Mouse (Mus musculus) heart, embryonic 14.5 days (tissue): ENCODE measurements at regions not wholly inside any gene's neighbourhood (a gene's known extent, or its start where the extent isn't known, plus 50 kb on each side); places are given as distances from the start of the nearest gene placed in this dataset.

ENCODE experiments used
- ATAC-seq: fragments of 200-750 bp; cut with Nextera tagmentation; 2 replicates; pipeline ENCODE4 v1.8.0; 2017; ENCODE audit warnings: low read depth, moderate TSS enrichment; ENCODE audit not compliant: insufficient number of reproducible peaks, insufficient read depth, low FRiP score
- H3K27ac ChIP-seq, 2 experiments: fragments of 200-500 bp in 1 of 2; fragments of 300-500 bp in 1 of 2; sonication (generic) in 1 of 2; replicated peaks in 1 of 2; 2 replicates each; pipeline ENCODE4 v1.5.1; 2012 to 2014; ENCODE audit warnings: low read depth in 2 of 2, low read length in 2 of 2, control low read depth in 1 of 2, mild to moderate bottlenecking in 1 of 2, mixed read lengths in 1 of 2; ENCODE audit not compliant: control insufficient read depth in 1 of 2, insufficient read depth in 1 of 2
- H3K27me3 ChIP-seq: fragments of 300-500 bp; sonication (generic); 2 replicates; pipeline ENCODE4 v1.6.1; 2014; ENCODE audit warnings: mild to moderate bottlenecking, low read length, control low read depth; ENCODE audit not compliant: control insufficient read depth, insufficient read depth
- H3K36me3 ChIP-seq: fragments of 300-500 bp; sonication (generic); 2 replicates; pipeline ENCODE4 v1.6.1; 2014; ENCODE audit warnings: mild to moderate bottlenecking, control low read depth, low read length, mixed read lengths; ENCODE audit not compliant: control insufficient read depth, insufficient read depth
- H3K4me1 ChIP-seq, 2 experiments: fragments of 200-500 bp in 1 of 2; fragments of 300-500 bp in 1 of 2; sonication (generic) in 1 of 2; 2 replicates each; pipeline ENCODE4 v1.6.1; 2012 to 2014; ENCODE audit warnings: low read length in 2 of 2, control low read depth in 1 of 2, mixed read lengths in 1 of 2; ENCODE audit not compliant: control insufficient read depth in 2 of 2, insufficient read depth in 2 of 2
- H3K4me2 ChIP-seq: fragments of 300-500 bp; sonication (generic); 2 replicates; pipeline ENCODE4 v1.6.1; 2014; ENCODE audit warnings: mild to moderate bottlenecking, low read length
- H3K4me3 ChIP-seq, 2 experiments: fragments of 200-500 bp in 1 of 2; fragments of 300-500 bp in 1 of 2; sonication (generic) in 1 of 2; 2 replicates each; pipeline ENCODE4 v1.5.1; 2012 to 2014; ENCODE audit warnings: low read length in 2 of 2, mild to moderate bottlenecking in 2 of 2, control low read depth in 1 of 2, low read depth in 1 of 2, moderate library complexity in 1 of 2; ENCODE audit not compliant: control insufficient read depth in 1 of 2, insufficient read depth in 1 of 2
- H3K9ac ChIP-seq: fragments of 300-500 bp; sonication (generic); 2 replicates; pipeline ENCODE4 v1.6.1; 2014; ENCODE audit warnings: mild to moderate bottlenecking, low read length
- H3K9me3 ChIP-seq: fragments of 300-500 bp; sonication (generic); 2 replicates; pipeline ENCODE4 v1.6.1; 2016; ENCODE audit warnings: low read length, control low read depth; ENCODE audit not compliant: control insufficient read depth
- WGBS: fragments of 180-500 bp; shearing (Covaris S2); extraction: QIAGEN DNeasy Blood & Tissue Kit; methylation state at CpG from one replicate; pipeline ENCODE4 v1.1.7; 2014; 5-methylcytosine and 5-hydroxymethylcytosine counted together

GRCm38 (mm10) chr17:51906418-51906817, 73.3 kb upstream of the Satb1 start:
- Histone ChIP-seq H3K4me3 (no peak overlapping the region), H3K4me1 (no peaks in the 10 kb centered on the region), H3K9me3 (no peaks in the 10 kb centered on the region), H3K27ac (no peak overlapping the region), H3K36me3 (no peaks in the 10 kb centered on the region), H3K9ac (no peak overlapping the region), H3K27me3 (no peaks in the 10 kb centered on the region), H3K4me2 (no peak overlapping the region)
- no peak for ATAC-seq
- 76% methylated on average over 4 of the region's 4 CpGs for WGBS

GRCm38 (mm10) chr17:51903885-51904284, 70.8 kb upstream of the Satb1 start:
- H3K27ac ChIP-seq, result no peak overlapping the region
- ATAC-seq, result no peak
- no peaks in the 10 kb centered on the region for H3K36me3 ChIP-seq
- no peak overlapping the region for H3K4me3 ChIP-seq
- no peaks in the 10 kb centered on the region for H3K4me1 ChIP-seq
- H3K9ac ChIP-seq, result no peak overlapping the region
- 43% methylated on average over 3 of the region's 3 CpGs for WGBS
- H3K27me3 ChIP-seq, result no peaks in the 10 kb centered on the region
- no peaks in the 10 kb centered on the region for H3K9me3 ChIP-seq
- no peak overlapping the region for H3K4me2 ChIP-seq

GRCm38 (mm10) chr17:51899376-51899775, 66.3 kb upstream of the Satb1 start:
- H3K4me1 ChIP-seq, result no peaks in the 10 kb centered on the region
- WGBS, result 68% methylated on average over 2 of the region's 2 CpGs

GRCm38 (mm10) chr17:51896160-51896559, 63.1 kb upstream of the Satb1 start:
- WGBS, result 76% methylated on average over 3 of the region's 3 CpGs
- Histone ChIP-seq H3K27ac (no peak overlapping the region), H3K36me3 (no peaks in the 10 kb centered on the region), H3K9ac (no peak overlapping the region), H3K4me2 (no peak overlapping the region), H3K4me1 (no peaks in the 10 kb centered on the region), H3K9me3 (no peaks in the 10 kb centered on the region), H3K27me3 (no peaks in the 10 kb centered on the region), H3K4me3 (no peak overlapping the region)
- no peak for ATAC-seq

More at GRCm38 (mm10) chr17:51899376-51899775, 66.3 kb upstream of the Satb1 start:
- Histone ChIP-seq H3K27me3 (no peaks in the 10 kb centered on the region), H3K4me3 (no peak overlapping the region), H3K9me3 (no peaks in the 10 kb centered on the region), H3K27ac (no peak overlapping the region), H3K4me2 (no peak overlapping the region), H3K36me3 (no peaks in the 10 kb centered on the region), H3K9ac (no peak overlapping the region)
- no peak for ATAC-seq

- Histone ChIP-seq H3K4me2 (no peak overlapping the region), H3K4me1 (no peaks in the 10 kb centered on the region), H3K36me3 (no peaks in the 10 kb centered on the region), H3K9me3 (no peaks in the 10 kb centered on the region; the same call in 1 of the 2 replicates), H3K4me3 (no peak overlapping the region), H3K27ac (no peak overlapping the region), H3K27me3 (no peaks in the 10 kb centered on the region), H3K9ac (no peak overlapping the region)
- ATAC-seq, result no peak
- 86% methylated on average over 8 of the region's 8 CpGs for WGBS
Observed at GRCm38 (mm10) chr17:51894278-51894677, 61.2 kb upstream of the Satb1 start.

- no peak for ATAC-seq
- Histone ChIP-seq H3K4me2 (no peak overlapping the region), H3K4me3 (no peak overlapping the region), H3K4me1 (no peaks in the 10 kb centered on the region), H3K9ac (no peak overlapping the region), H3K36me3 (no peaks in the 10 kb centered on the region), H3K9me3 (peaks cover 3% of the 10 kb centered on the region; the same call in 1 of the 2 replicates), H3K27ac (no peak overlapping the region), H3K27me3 (no peaks in the 10 kb centered on the region)
- WGBS, result 63% methylated on average over 3 of the region's 3 CpGs
Observed at GRCm38 (mm10) chr17:51892856-51893255, 59.8 kb upstream of the Satb1 start.

GRCm38 (mm10) chr17:51892159-51892558, 59.1 kb upstream of the Satb1 start:
- no peak overlapping the region for H3K4me3 ChIP-seq
- no peak overlapping the region for H3K9ac ChIP-seq
- H3K4me1 ChIP-seq, result no peaks in the 10 kb centered on the region
- ATAC-seq, result no peak
- no peak overlapping the region for H3K4me2 ChIP-seq
- H3K27ac ChIP-seq, result no peak overlapping the region
- 53% methylated on average over 4 of the region's 4 CpGs for WGBS
- peaks cover 3% of the 10 kb centered on the region; the same call in 1 of the 2 replicates for H3K9me3 ChIP-seq
- no peaks in the 10 kb centered on the region for H3K36me3 ChIP-seq
- no peaks in the 10 kb centered on the region for H3K27me3 ChIP-seq
